Mouse (Mus musculus) thymus, adult 2 months (tissue): ENCODE measurements around the gene R3hcc1l.

Experiments
- CTCF ChIP-seq: fragments of 200-500 bp; IDR thresholded peaks from 2 replicates; pipeline ENCODE4 v1.5.1; 2012; ENCODE audit warnings: mild to moderate bottlenecking, control low read depth, low read length, moderate library complexity, borderline replicate concordance; ENCODE audit not compliant: control insufficient read depth, poor library complexity, insufficient read depth; ENCODE audit errors: extremely low read depth
- POLR2A ChIP-seq: fragments of 200-500 bp; IDR thresholded peaks from 2 replicates; pipeline ENCODE4 v1.6.1; 2012; ENCODE audit warnings: mild to moderate bottlenecking, low read length, control low read depth, moderate library complexity; ENCODE audit not compliant: control insufficient read depth, poor library complexity, insufficient read depth; ENCODE audit errors: extremely low read depth

DNA sequence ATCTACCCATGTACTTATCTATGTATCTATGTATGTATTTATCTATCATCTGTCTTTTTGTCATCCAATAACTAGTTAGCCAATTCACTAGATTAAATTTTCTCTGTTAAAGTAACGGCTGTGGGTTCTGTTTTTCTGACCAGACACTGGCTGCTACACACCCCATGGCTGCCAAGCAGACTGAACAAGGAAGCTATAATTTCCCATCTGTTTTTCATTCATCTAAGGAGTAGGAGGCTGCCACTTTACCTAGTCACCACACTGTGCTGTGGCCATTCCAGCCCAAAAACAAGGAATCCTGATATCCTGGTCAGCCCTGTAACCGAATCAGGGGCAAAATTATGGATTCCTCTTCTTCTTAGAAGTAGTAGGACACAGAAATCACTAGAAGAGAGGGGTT is 115.1 kb downstream of the R3hcc1l start:
- TF ChIP-seq CTCF (no peak), POLR2A (no peak)
